Mouse (Mus musculus) heart, adult 2 months (tissue): Measurements from ENCODE around the gene Chst12. TPM values are rescaled to one million over a fixed set of nuclear protein-coding genes. Genes with fewer than 3 reads are reported as not detected.

ENCODE experiments used
- DNase-seq, 2 experiments: peaks; one replicate each; pipeline ENCODE4 v3.0.0; 2021
- H3K27ac ChIP-seq: fragments of 200-600 bp; 2 replicates; pipeline ENCODE4 v1.8.1; 2022
- H3K27me3 ChIP-seq: fragments of 200-500 bp; 2 replicates; pipeline ENCODE4 v1.6.1; 2012; ENCODE audit warnings: mild to moderate bottlenecking, low read length, inconsistent platforms, mixed read lengths; ENCODE audit not compliant: control insufficient read depth, insufficient read depth
- H3K36me3 ChIP-seq: fragments of 200-500 bp; 2 replicates; pipeline ENCODE4 v1.6.1; 2012; ENCODE audit warnings: low read length, inconsistent platforms; ENCODE audit not compliant: control insufficient read depth, insufficient read depth
- H3K4me1 ChIP-seq: fragments of 200-500 bp; 2 replicates; pipeline ENCODE4 v1.6.1; 2011; ENCODE audit warnings: low read length; ENCODE audit not compliant: control insufficient read depth, insufficient read depth
- H3K4me3 ChIP-seq: fragments of 200-600 bp; 2 replicates; pipeline ENCODE4 v1.8.1; 2022
- H3K79me2 ChIP-seq: fragments of 200-500 bp; replicated peaks from 2 replicates; pipeline ENCODE4 v1.6.1; 2012; ENCODE audit warnings: mild to moderate bottlenecking, inconsistent platforms, low read length, moderate library complexity, mixed read lengths; ENCODE audit not compliant: control insufficient read depth, insufficient read depth
- H3K9ac ChIP-seq: fragments of 200-500 bp; 2 replicates; pipeline ENCODE4 v1.6.1; 2012; ENCODE audit warnings: low read depth, mild to moderate bottlenecking, control low read depth, inconsistent platforms, low read length, mixed read lengths
- CTCF ChIP-seq: fragments of 200-600 bp; IDR thresholded peaks from 2 replicates; pipeline ENCODE4 v1.8.1; 2022; ENCODE audit warnings: antibody characterized with exemption, mild to moderate bottlenecking, moderate library complexity
- EP300 ChIP-seq: fragments of 200-500 bp; IDR thresholded peaks from 2 replicates; pipeline ENCODE4 v1.6.1; 2011; ENCODE audit warnings: low read depth, low read length, control low read depth; ENCODE audit not compliant: insufficient read depth
- POLR2A ChIP-seq: fragments of 200-500 bp; IDR thresholded peaks from 2 replicates; pipeline ENCODE4 v1.6.1; 2011; ENCODE audit warnings: mild to moderate bottlenecking, low read depth, low read length, control low read depth; ENCODE audit not compliant: insufficient read depth
- WGBS: fragments of 180-500 bp; shearing (Covaris S2); methylation state at CpG from one replicate; pipeline ENCODE4 v1.1.7; 2018; 5-methylcytosine and 5-hydroxymethylcytosine counted together
- intact Hi-C: fragments of 180-260 bp; cut with DNase I; formaldehyde crosslinking; loops from one replicate; pipeline ENCODE4 v1.15.1; 2025
- polyA plus RNA-seq: library from polyadenylated mRNA; depleted of rRNA; stranded (reverse); fragments of >200 nt; gene quantifications from 2 replicates; pipeline ENCODE4 v1.2.3, GENCODE M21; 2012; rRNA removed
- total RNA-seq, 2 experiments: library from RNA; stranded (reverse); gene quantifications; 2 replicates each; pipeline ENCODE4 v1.2.3; 2021

The Chst12 gene
- total and polyA plus RNA-seq, 3 experiments, result 4.5 to 11.2 (median 4.8) TPM

GRCm38 (mm10) chr5:140570223-140570870 lies 65.0 kb downstream of the Chst12 start:
- no peaks in the 10 kb centered on the region for H3K79me2 ChIP-seq
- TF ChIP-seq CTCF (no peak), EP300 (no peak), POLR2A (no peak)

DNA sequence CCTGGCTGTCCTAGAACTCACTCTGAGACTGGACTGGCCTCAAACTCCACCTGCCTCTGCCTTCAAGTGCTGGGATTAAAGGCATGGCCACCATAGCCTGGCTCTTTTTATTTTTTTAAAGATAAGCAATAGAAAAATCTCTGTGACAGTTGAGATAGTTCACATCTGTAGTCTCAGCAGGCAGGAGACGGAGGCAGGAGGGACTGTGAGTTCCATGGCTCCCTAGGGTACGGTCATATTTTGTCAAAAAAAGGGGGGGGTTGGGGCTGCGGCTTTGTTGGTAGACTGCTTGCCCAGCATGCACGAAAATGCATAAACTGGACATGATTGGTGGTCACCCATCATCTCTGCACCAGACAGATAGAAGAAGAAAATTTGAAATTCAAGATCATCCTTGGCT lies 65.9 kb downstream of the Chst12 start:
- TF ChIP-seq POLR2A (no peak), EP300 (no peak), CTCF (no peak)
- intact Hi-C loops, result no loop called here
- Histone ChIP-seq H3K4me3 (no peak overlapping the region), H3K27me3 (no peaks in the 10 kb centered on the region), H3K36me3 (no peaks in the 10 kb centered on the region), H3K79me2 (no peaks in the 10 kb centered on the region), H3K4me1 (peaks cover 27% of the 10 kb centered on the region), H3K9ac (no peak overlapping the region), H3K27ac (peak overlapping the region; percentile 76)
- 50% methylated on average over 4 of the region's 4 CpGs for WGBS
- no peak for DNase-seq

More at GRCm38 (mm10) chr5:140570223-140570870, 65.0 kb downstream of the Chst12 start:
- Histone ChIP-seq H3K9ac (no peak overlapping the region), H3K27ac (no peak overlapping the region), H3K27me3 (no peaks in the 10 kb centered on the region), H3K4me3 (no peak overlapping the region), H3K4me1 (peaks cover 23% of the 10 kb centered on the region), H3K36me3 (no peaks in the 10 kb centered on the region)
- WGBS, result 91% methylated on average over 13 of the region's 13 CpGs
- no peak for DNase-seq
- intact Hi-C loops, result no loop called here

DNA sequence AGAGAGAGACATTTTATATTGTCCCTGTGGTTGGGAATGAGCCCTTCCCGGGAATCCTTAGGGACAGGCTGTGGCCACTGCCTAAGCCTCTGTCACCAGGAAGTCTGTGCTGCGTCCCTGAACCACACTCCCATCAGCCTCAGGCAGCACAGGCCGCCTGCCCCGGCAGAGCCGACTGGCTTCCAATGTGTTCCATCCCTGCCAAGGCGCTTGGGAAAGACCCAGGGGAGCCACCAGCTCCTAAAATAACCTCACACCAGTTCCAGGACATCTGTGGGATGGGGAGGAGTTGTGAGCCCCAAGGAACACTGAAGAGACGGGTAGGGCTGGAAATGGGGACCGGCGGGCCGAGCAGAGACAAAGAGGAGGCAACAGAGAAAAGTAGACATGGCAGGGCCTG lies 66.3 kb downstream of the Chst12 start:
- Histone ChIP-seq H3K27ac (peak overlapping the region; percentile 76), H3K9ac (no peak overlapping the region), H3K36me3 (no peaks in the 10 kb centered on the region), H3K27me3 (no peaks in the 10 kb centered on the region), H3K4me1 (peaks cover 27% of the 10 kb centered on the region), H3K79me2 (no peaks in the 10 kb centered on the region), H3K4me3 (no peak overlapping the region)
- WGBS, result 5% methylated on average over 10 of the region's 10 CpGs
- intact Hi-C loops, result no loop called here
- TF ChIP-seq EP300 (peak; percentile 73; the same call in 1 of the 2 replicates), POLR2A (0 out of 2 replicates have a peak, but pooled peaks have one; percentile 35), CTCF (no peak)
- DNase-seq, result peak; percentile 87 to 92

GRCm38 (mm10) chr5:140572611-140573010 lies 67.3 kb downstream of the Chst12 start:
- WGBS, result 41% methylated on average over 6 of the region's 6 CpGs
- no peak overlapping the region for H3K9ac ChIP-seq
- peaks cover 25% of the 10 kb centered on the region for H3K4me1 ChIP-seq
- intact Hi-C loops, result no loop called here
- H3K79me2 ChIP-seq, result no peaks in the 10 kb centered on the region
- H3K27ac ChIP-seq, result peak overlapping the region; percentile 76
- H3K4me3 ChIP-seq, result no peak overlapping the region
- H3K36me3 ChIP-seq, result no peaks in the 10 kb centered on the region
- peak; percentile 70 to 81 for DNase-seq
- H3K27me3 ChIP-seq, result no peaks in the 10 kb centered on the region
- TF ChIP-seq EP300 (0 out of 2 replicates have a peak, but pooled peaks have one; percentile 28), CTCF (no peak), POLR2A (no peak)

Other genes with a start within 250 kb of the Chst12 start
- 10 to 100 TPM in 1 of 2 experiments, 1 to 10 TPM in 1; 9.4 to 12.2 TPM for gene Mad1l1, start 184.0 kb upstream of the Chst12 start, total RNA-seq
- 10.1 and 12.4 TPM in 2 replicates for gene Mad1l1, start 184.0 kb upstream of the Chst12 start, polyA plus RNA-seq
- gene Nudt1, start 183.9 kb upstream of the Chst12 start, total RNA-seq, result 10 to 100 TPM in 1 of 2 experiments, 1 to 10 TPM in 1; 6.5 to 10.0 TPM
- 8.7 and 12.4 TPM in 2 replicates for gene Nudt1, start 183.9 kb upstream of the Chst12 start, polyA plus RNA-seq
- 10 to 100 TPM; 11.0 to 12.5 TPM for gene Mrm2, start 173.7 kb upstream of the Chst12 start, total RNA-seq
- 10.9 and 15.2 TPM in 2 replicates for gene Mrm2, start 173.7 kb upstream of the Chst12 start, polyA plus RNA-seq
- gene Snx8, start 116.3 kb upstream of the Chst12 start, total RNA-seq, result 10 to 100 TPM; 12.0 to 15.8 TPM
- 8.9 and 10.5 TPM in 2 replicates for gene Snx8, start 116.3 kb upstream of the Chst12 start, polyA plus RNA-seq
- gene Eif3b, start 86.2 kb upstream of the Chst12 start, total RNA-seq, result 10 to 100 TPM; 86.9 to 95.2 TPM
- 49.0 and 59.8 TPM in 2 replicates for gene Eif3b, start 86.2 kb upstream of the Chst12 start, polyA plus RNA-seq
- gene Gm4869, start 59.9 kb upstream of the Chst12 start, total RNA-seq, result not detected
- gene Gm4869, start 59.9 kb upstream of the Chst12 start, polyA plus RNA-seq, result 0.06 TPM in 1 of 2 replicates, not detected in the other
- gene Grifin, start 59.5 kb downstream of the Chst12 start, total RNA-seq, result not detected
- not detected in 2 replicates for gene Grifin, start 59.5 kb downstream of the Chst12 start, polyA plus RNA-seq
- 10 to 100 TPM in 1 of 2 experiments, 1 to 10 TPM in 1; 7.4 to 11.5 TPM for gene Lfng, start 101.8 kb downstream of the Chst12 start, total RNA-seq
- gene Lfng, start 101.8 kb downstream of the Chst12 start, polyA plus RNA-seq, result 18.4 and 23.1 TPM in 2 replicates
- gene Ttyh3, start 143.5 kb downstream of the Chst12 start, total RNA-seq, result 10 to 100 TPM; 10.6 to 11.0 TPM
- 13.9 and 14.6 TPM in 2 replicates for gene Ttyh3, start 143.5 kb downstream of the Chst12 start, polyA plus RNA-seq
- 1 to 10 TPM; 3.7 to 7.1 TPM for gene Iqce, start 196.8 kb downstream of the Chst12 start, total RNA-seq
- gene Iqce, start 196.8 kb downstream of the Chst12 start, polyA plus RNA-seq, result 5.8 TPM in 2 replicates
- gene Brat1, start 199.5 kb downstream of the Chst12 start, total RNA-seq, result 1 to 10 TPM; 6.4 to 8.2 TPM
- gene Brat1, start 199.5 kb downstream of the Chst12 start, polyA plus RNA-seq, result 11.0 and 13.2 TPM in 2 replicates
- gene Amz1, start 218.6 kb downstream of the Chst12 start, total RNA-seq, result under 1 TPM; 0.31 to 0.48 TPM
- gene Amz1, start 218.6 kb downstream of the Chst12 start, polyA plus RNA-seq, result 0.59 and 0.98 TPM in 2 replicates